Mouse (Mus musculus): Measurements from ENCODE around the gene Ovol1. TPM values are rescaled to one million over a fixed set of nuclear protein-coding genes. Genes with fewer than 3 reads are reported as not detected.

The Ovol1 gene
- polyA plus RNA-seq, 1 experiment from 2014 or later, result 12.3 TPM

DNA sequence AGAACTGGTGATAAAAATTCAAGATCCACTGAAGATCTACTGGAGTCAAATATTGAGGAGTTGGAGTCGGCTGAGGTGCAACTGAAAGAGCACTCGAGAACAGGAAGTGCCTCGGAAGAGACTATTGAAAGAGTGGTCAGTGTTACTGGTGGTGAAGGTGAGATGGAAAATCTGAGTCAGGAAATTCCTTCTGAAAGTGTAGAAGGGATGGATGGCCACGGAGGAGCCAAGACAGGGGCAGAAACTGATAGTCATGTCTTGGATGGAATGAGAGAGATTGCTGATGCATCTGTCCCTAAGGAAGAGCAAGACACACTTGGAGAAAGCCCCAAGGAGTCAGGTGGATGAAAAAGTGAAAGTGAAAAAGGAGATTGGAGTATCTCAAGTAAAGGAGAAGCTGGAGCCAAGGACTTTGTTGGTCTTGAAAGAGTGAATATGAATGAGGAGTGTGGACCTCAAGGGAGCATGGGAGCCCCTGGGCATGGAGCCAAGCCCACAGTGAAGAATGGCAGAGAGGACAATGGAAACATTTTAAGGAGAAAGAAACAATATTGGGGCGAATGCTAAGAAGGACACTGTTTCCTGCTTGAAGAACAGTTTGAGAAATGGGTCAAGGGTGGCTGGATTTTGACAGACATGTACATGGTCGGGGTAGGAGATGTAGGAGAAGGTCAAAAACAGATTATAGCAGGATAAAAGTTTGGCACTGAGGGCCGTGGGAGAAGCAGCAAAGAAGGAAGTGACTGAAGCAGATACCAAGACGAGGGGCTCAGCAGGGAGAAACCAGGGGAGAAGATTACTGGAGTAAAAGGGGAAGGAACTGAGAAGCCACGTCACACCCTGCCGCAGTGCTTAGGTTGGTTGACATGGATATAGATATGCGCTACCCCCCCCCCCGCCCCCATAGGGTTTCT, 48.1 kb downstream of the Ovol1 start:
- peak overlapping the region; percentile 3; the same call in 1 of the 2 replicates for H3K4me2 ChIP-seq (ENCODE audit: low read length)

DNA sequence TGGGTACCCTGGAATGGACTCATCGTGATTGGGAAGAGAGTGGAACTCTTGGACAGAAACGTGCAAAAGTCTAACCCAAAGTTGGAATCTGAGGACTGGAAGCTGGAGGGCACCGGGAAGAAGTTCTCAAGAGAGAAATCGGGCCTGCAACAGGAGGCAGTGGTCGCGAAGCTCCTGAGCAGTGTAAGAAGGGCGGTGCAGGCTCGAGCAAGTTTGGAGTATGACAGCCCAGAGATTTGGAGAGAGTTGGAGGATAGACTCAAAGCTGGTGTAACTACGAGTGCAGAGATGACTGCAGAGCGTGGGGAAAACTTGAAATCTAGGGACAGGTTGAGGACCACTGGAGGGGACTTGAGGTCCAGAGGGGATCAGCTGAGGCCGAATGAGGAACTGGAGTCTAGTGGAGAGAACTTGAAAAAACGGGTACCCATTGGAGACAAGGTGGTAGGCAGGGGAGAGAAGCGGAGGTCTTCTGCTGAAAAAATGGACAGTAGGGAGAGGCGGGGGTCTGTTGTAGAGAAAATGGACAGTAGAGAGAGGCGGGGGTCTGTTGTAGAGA, 49.3 kb downstream of the Ovol1 start:
- Histone ChIP-seq H3K9me3 (replicated peaks; ENCODE audit: low read length) (no peaks in the 10 kb centered on the region), H3K36me3 (ENCODE audit: insufficient read depth, low read length) (no peaks in the 10 kb centered on the region), H3K4me3 (replicated peaks; ENCODE audit: low read depth, low read length) (peak overlapping the region; percentile 39), H3K27me3 (ENCODE audit: insufficient read depth, low read length) (no peaks in the 10 kb centered on the region), H3K4me1 (replicated peaks; ENCODE audit: insufficient read depth, low read length) (peaks cover 6% of the 10 kb centered on the region; the same call in 1 of the 2 replicates), H3K9ac (ENCODE audit: low read depth, low read length) (peak overlapping the region; percentile 31; the same call in 1 of the 2 replicates), H3K4me2 (ENCODE audit: low read length) (peak overlapping the region; percentile 71), H3K27ac (no peak overlapping the region)
- no peak for TF ChIP-seq CTCF (IDR thresholded peaks at IDR 0.05; ENCODE audit: low read depth)
- ATAC-seq (replicated peaks; ENCODE audit: low FRiP score, low read depth) (no peak), DNase-seq (ENCODE audit: low spot score) (peak; percentile 33)
- WGBS, result 51% methylated on average over 15 of the region's 15 CpGs

More for the DNA sequence above, 48.1 kb downstream of the Ovol1 start:
- ATAC-seq (replicated peaks; ENCODE audit: low FRiP score, low read depth) (no peak), DNase-seq (ENCODE audit: low spot score) (no peak)
- Histone ChIP-seq H3K4me1 (replicated peaks; ENCODE audit: insufficient read depth, low read length) (peaks cover 6% of the 10 kb centered on the region; the same call in 1 of the 2 replicates), H3K27ac (0 out of 2 replicates have a peak overlapping the region, but pooled peaks have one; percentile 14), H3K9ac (ENCODE audit: low read depth, low read length) (no peak overlapping the region), H3K4me3 (replicated peaks; ENCODE audit: low read depth, low read length) (no peak overlapping the region), H3K9me3 (replicated peaks; ENCODE audit: low read length) (no peaks in the 10 kb centered on the region), H3K27me3 (ENCODE audit: insufficient read depth, low read length) (no peaks in the 10 kb centered on the region), H3K36me3 (ENCODE audit: insufficient read depth, low read length) (no peaks in the 10 kb centered on the region)
- 69% methylated on average over 12 of the region's 12 CpGs for WGBS
- TF ChIP-seq CTCF (IDR thresholded peaks at IDR 0.05; ENCODE audit: low read depth), result no peak

DNA sequence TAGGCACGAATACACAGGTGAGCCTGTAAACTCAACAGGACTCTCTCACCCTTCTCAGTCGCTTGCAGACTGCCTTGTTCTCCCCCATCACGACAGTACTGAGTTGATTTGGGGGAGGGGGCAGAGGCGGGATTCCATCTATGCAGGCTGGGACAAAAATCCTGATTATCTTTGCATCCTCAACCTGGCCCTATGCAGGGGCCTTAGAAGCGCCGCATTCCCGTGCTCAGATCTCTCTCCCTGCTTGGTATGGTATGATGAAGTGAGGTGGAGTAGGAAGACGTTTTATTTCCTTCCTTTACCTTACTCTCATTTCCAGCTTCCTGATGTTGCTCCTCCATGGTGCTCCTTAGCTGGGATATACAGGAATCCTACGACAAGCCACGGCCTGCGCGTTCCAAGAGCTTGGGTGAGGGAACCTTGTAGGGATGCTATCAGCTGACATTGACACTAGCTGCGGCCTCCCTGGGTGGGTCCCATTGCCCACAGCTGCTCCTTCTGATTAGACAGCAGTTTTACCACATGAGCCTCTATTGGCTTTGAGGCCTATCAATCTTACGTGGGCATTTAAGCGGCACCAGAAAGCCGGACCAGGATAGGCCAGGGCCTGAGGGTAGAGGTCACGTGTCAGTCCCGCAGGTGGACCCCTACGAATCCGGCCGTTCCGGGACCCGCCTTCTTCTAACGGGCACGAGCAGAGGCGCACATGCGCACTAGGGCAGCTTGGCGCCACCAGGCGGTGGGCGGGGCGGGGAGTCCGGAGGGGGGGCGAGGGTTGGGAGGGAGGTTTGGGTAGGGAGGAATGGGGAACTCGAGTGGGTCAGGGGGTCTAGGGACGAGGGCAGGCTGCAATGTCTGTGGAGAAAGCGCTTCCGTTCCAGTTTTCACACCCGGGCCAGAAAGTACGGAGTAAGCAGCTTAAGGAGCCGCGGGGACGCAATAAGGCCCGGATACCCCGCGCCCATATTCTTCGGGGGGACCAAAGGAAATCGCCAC, 50.1 kb downstream of the Ovol1 start, which contains the start of gene Snx32:
Gene Snx32 (minus strand): TSS at position 508 of the 996 bp plus-strand sequence.
- H3K9me3 ChIP-seq (replicated peaks; ENCODE audit: low read length), result no peaks in the 10 kb centered on the region
- no peak within 1 kb of the TSS; the same call in 1 of the 2 replicates for H3K27ac ChIP-seq
- peak within 1 kb of the TSS; percentile 71 for H3K4me2 ChIP-seq (ENCODE audit: low read length)
- no peaks in the 10 kb centered on the region for H3K36me3 ChIP-seq (ENCODE audit: insufficient read depth, low read length)
- peak; percentile 47; the same call in 1 of the 2 replicates for TF ChIP-seq CTCF (IDR thresholded peaks at IDR 0.05; ENCODE audit: low read depth)
- peak within 1 kb of the TSS; percentile 31; the same call in 1 of the 2 replicates for H3K9ac ChIP-seq (ENCODE audit: low read depth, low read length)
- WGBS, result 4% methylated on average over 47 of the region's 47 CpGs
- ATAC-seq (replicated peaks; ENCODE audit: low FRiP score, low read depth) (peak; percentile 99), DNase-seq (ENCODE audit: low spot score) (peak; percentile 98)
- peaks cover 6% of the 10 kb centered on the region; the same call in 1 of the 2 replicates for H3K4me1 ChIP-seq (replicated peaks; ENCODE audit: insufficient read depth, low read length)
- H3K4me3 ChIP-seq (replicated peaks; ENCODE audit: low read depth, low read length), result peak within 1 kb of the TSS; percentile 39
- no peaks in the 10 kb centered on the region for H3K27me3 ChIP-seq (ENCODE audit: insufficient read depth, low read length)

DNA sequence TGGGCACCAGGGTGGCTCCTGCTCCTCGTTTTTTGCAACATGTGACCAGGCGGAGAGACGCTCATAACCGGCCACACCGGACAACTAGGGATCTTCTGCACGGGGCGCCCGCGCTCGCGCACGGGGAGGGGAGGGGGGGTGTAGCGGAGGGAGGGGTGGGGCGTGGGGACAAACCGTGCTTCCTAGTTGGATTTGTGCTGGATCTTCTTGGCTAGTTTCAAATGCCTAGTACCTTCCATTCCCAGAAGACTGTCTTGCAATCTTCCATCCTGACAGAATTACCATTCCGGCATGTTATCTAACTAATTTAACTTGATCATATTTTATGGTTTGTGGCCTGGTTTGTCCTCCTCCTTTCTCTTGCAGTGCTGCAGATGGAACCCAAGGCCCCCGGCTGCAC, 56.8 kb downstream of the Ovol1 start, which contains the start of gene 1700020D05Rik:
Gene 1700020D05Rik (minus strand): TSS at position 101 of the 400 bp plus-strand sequence.
- Histone ChIP-seq H3K27ac (no peak within 1 kb of the TSS), H3K9ac (ENCODE audit: low read depth, low read length) (no peak within 1 kb of the TSS), H3K4me2 (ENCODE audit: low read length) (peak within 1 kb of the TSS; percentile 28), H3K9me3 (replicated peaks; ENCODE audit: low read length) (no peaks in the 10 kb centered on the region), H3K36me3 (ENCODE audit: insufficient read depth, low read length) (no peaks in the 10 kb centered on the region), H3K4me3 (replicated peaks; ENCODE audit: low read depth, low read length) (no peak within 1 kb of the TSS), H3K4me1 (replicated peaks; ENCODE audit: insufficient read depth, low read length) (no peaks in the 10 kb centered on the region), H3K27me3 (ENCODE audit: insufficient read depth, low read length) (no peaks in the 10 kb centered on the region)
- no peak for DNase-seq (ENCODE audit: low spot score)
- WGBS, result 36% methylated on average over 17 of the region's 17 CpGs
- TF ChIP-seq CTCF (IDR thresholded peaks at IDR 0.05; ENCODE audit: low read depth), result no peak
- no peak for ATAC-seq (replicated peaks; ENCODE audit: low FRiP score, low read depth)

DNA sequence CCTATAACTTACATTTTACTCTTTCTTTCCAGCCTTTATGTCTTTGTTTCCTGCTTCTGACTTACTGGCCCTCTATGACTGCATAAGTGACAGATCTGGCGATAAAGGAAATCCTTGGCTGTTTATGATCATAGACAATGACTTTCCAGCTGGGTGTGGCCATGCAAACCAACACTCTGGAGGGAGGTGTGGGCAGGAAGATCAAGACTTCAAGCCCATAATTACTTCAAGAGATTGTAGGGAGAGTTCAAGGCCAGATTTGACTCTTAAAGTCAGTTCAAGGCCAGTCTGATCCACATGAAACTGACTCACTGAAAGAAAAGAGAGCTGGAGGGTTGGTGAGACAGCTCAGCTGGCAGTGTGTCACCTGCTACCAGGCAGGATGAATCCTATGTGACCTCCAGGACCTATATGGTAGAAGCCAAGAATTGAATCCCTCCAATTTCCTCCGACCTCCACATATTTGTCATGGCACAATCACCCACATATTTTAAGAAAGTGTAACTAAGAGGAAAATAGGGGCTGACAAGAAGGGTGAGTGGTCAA, 60.0 kb downstream of the Ovol1 start:
- DNase-seq (ENCODE audit: low spot score) (no peak), ATAC-seq (replicated peaks; ENCODE audit: low FRiP score, low read depth) (no peak)
- H3K27me3 ChIP-seq (ENCODE audit: insufficient read depth, low read length), result no peaks in the 10 kb centered on the region
- H3K27ac ChIP-seq, result no peak overlapping the region
- no peaks in the 10 kb centered on the region for H3K4me1 ChIP-seq (replicated peaks; ENCODE audit: insufficient read depth, low read length)
- H3K4me2 ChIP-seq (ENCODE audit: low read length), result no peak overlapping the region
- H3K9me3 ChIP-seq (replicated peaks; ENCODE audit: low read length), result no peaks in the 10 kb centered on the region
- H3K9ac ChIP-seq (ENCODE audit: low read depth, low read length), result no peak overlapping the region
- TF ChIP-seq CTCF (IDR thresholded peaks at IDR 0.05; ENCODE audit: low read depth), result no peak
- H3K36me3 ChIP-seq (ENCODE audit: insufficient read depth, low read length), result peaks cover 18% of the 10 kb centered on the region
- no peak overlapping the region for H3K4me3 ChIP-seq (replicated peaks; ENCODE audit: low read depth, low read length)
- WGBS, result 79% methylated on average over 2 of the region's 2 CpGs

Other genes with a start within 250 kb of the Ovol1 start
- not detected in 2 replicates for gene Catsper1, start 224.9 kb downstream of the Ovol1 start, polyA plus RNA-seq (2015; fragmentation: Nextera tagmentation; extraction: Ambion mirVana)
- gene Cst6, start 211.1 kb downstream of the Ovol1 start, polyA plus RNA-seq (2015; fragmentation: Nextera tagmentation; extraction: Ambion mirVana), result 0.29 and 1.5 TPM in 2 replicates
- gene Eif1ad, start 193.9 kb downstream of the Ovol1 start, polyA plus RNA-seq (2015; fragmentation: Nextera tagmentation; extraction: Ambion mirVana), result 30.8 and 34.0 TPM in 2 replicates
- gene Banf1, start 193.5 kb downstream of the Ovol1 start, polyA plus RNA-seq (2015; fragmentation: Nextera tagmentation; extraction: Ambion mirVana), result 344 and 363 TPM in 2 replicates
- gene Sart1, start 171.9 kb downstream of the Ovol1 start, polyA plus RNA-seq (2015; fragmentation: Nextera tagmentation; extraction: Ambion mirVana), result 56.1 and 57.8 TPM in 2 replicates
- 0.31 and 0.39 TPM in 2 replicates for gene Tsga10ip, start 158.1 kb downstream of the Ovol1 start, polyA plus RNA-seq (2015; fragmentation: Nextera tagmentation; extraction: Ambion mirVana)
- gene Drap1, start 135.7 kb downstream of the Ovol1 start, polyA plus RNA-seq (2015; fragmentation: Nextera tagmentation; extraction: Ambion mirVana), result 237 and 246 TPM in 2 replicates
- gene AI837181, start 135.5 kb downstream of the Ovol1 start, polyA plus RNA-seq (2015; fragmentation: Nextera tagmentation; extraction: Ambion mirVana), result 55.7 and 55.8 TPM in 2 replicates
- 0.32 TPM in 1 of 2 replicates, not detected in the other for gene Fosl1, start 113.1 kb downstream of the Ovol1 start, polyA plus RNA-seq (2015; fragmentation: Nextera tagmentation; extraction: Ambion mirVana)
- gene Ccdc85b, start 102.8 kb downstream of the Ovol1 start, polyA plus RNA-seq (2015; fragmentation: Nextera tagmentation; extraction: Ambion mirVana), result 12.2 and 15.6 TPM in 2 replicates
- 141 and 150 TPM in 2 replicates for gene Fibp, start 100.0 kb downstream of the Ovol1 start, polyA plus RNA-seq (2015; fragmentation: Nextera tagmentation; extraction: Ambion mirVana)
- gene Ctsw, start 92.1 kb downstream of the Ovol1 start, polyA plus RNA-seq (2015; fragmentation: Nextera tagmentation; extraction: Ambion mirVana), result 0.79 and 1.2 TPM in 2 replicates
- 126 and 140 TPM in 2 replicates for gene Efemp2, start 86.7 kb downstream of the Ovol1 start, polyA plus RNA-seq (2015; fragmentation: Nextera tagmentation; extraction: Ambion mirVana)
- 31.3 and 31.8 TPM in 2 replicates for gene Mus81, start 72.2 kb downstream of the Ovol1 start, polyA plus RNA-seq (2015; fragmentation: Nextera tagmentation; extraction: Ambion mirVana)
- 2,170 and 2,281 TPM in 2 replicates for gene Cfl1, start 70.2 kb downstream of the Ovol1 start, polyA plus RNA-seq (2015; fragmentation: Nextera tagmentation; extraction: Ambion mirVana)
- gene 1700020D05Rik, start 56.9 kb downstream of the Ovol1 start, polyA plus RNA-seq (2015; fragmentation: Nextera tagmentation; extraction: Ambion mirVana), result 0.13 TPM in 1 of 2 replicates, not detected in the other
- 7.6 and 8.0 TPM in 2 replicates for gene Snx32, start 50.1 kb downstream of the Ovol1 start, polyA plus RNA-seq (2015; fragmentation: Nextera tagmentation; extraction: Ambion mirVana)
- gene Ap5b1, start 7.4 kb upstream of the Ovol1 start, polyA plus RNA-seq (2015; fragmentation: Nextera tagmentation; extraction: Ambion mirVana), result 7.1 and 7.2 TPM in 2 replicates
- 107 and 128 TPM in 2 replicates for gene Rnaseh2c, start 41.2 kb upstream of the Ovol1 start, polyA plus RNA-seq (2015; fragmentation: Nextera tagmentation; extraction: Ambion mirVana)
- 54.0 and 56.5 TPM in 2 replicates for gene Kat5, start 49.6 kb upstream of the Ovol1 start, polyA plus RNA-seq (2015; fragmentation: Nextera tagmentation; extraction: Ambion mirVana)
- gene Rela, start 76.8 kb upstream of the Ovol1 start, polyA plus RNA-seq (2015; fragmentation: Nextera tagmentation; extraction: Ambion mirVana), result 42.6 and 45.5 TPM in 2 replicates
- 22.5 and 26.2 TPM in 2 replicates for gene Sipa1, start 103.1 kb upstream of the Ovol1 start, polyA plus RNA-seq (2015; fragmentation: Nextera tagmentation; extraction: Ambion mirVana)
- 35.4 and 39.8 TPM in 2 replicates for gene Map3k11, start 128.1 kb upstream of the Ovol1 start, polyA plus RNA-seq (2015; fragmentation: Nextera tagmentation; extraction: Ambion mirVana)
- 14.8 and 15.0 TPM in 2 replicates for gene Pcnx3, start 128.3 kb upstream of the Ovol1 start, polyA plus RNA-seq (2015; fragmentation: Nextera tagmentation; extraction: Ambion mirVana)
- 0.32 and 0.33 TPM in 2 replicates for gene Kcnk7, start 143.7 kb upstream of the Ovol1 start, polyA plus RNA-seq (2015; fragmentation: Nextera tagmentation; extraction: Ambion mirVana)
- gene Ehbp1l1, start 165.7 kb upstream of the Ovol1 start, polyA plus RNA-seq (2015; fragmentation: Nextera tagmentation; extraction: Ambion mirVana), result 14.3 and 15.0 TPM in 2 replicates
- 91.0 and 92.7 TPM in 2 replicates for gene Fam89b, start 169.0 kb upstream of the Ovol1 start, polyA plus RNA-seq (2015; fragmentation: Nextera tagmentation; extraction: Ambion mirVana)
- gene Ltbp3, start 180.3 kb upstream of the Ovol1 start, polyA plus RNA-seq (2015; fragmentation: Nextera tagmentation; extraction: Ambion mirVana), result 22.3 and 23.9 TPM in 2 replicates
- gene Scyl1, start 210.8 kb upstream of the Ovol1 start, polyA plus RNA-seq (2015; fragmentation: Nextera tagmentation; extraction: Ambion mirVana), result 63.5 and 65.1 TPM in 2 replicates